Mouse (Mus musculus): Measurements from ENCODE around the gene Acp4. TPM values are rescaled to one million over a fixed set of nuclear protein-coding genes. Genes with fewer than 3 reads are reported as not detected.

Acp4 gene
- not detected in 2 replicates for polyA plus RNA-seq (2012; rRNA removed)

DNA sequence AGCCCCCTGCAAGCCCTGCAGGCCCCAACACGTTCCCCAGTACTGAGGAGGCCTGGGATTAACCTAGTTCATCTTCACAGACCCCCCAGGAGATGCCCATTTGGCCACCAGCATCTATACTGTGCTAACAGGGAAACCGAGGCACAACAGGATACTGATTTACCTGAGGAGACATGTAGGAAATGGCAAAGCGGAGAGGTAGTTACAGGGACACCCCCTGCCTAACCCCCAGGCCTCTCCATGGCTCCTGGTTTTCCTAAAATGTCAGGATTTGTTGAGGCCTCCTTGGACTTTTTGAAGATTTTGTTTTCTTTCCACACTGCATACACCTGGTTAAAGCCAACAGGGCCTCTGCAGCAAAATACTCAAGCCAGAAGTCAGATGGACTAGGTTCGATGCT is at the start of gene Acp4:
Gene Acp4 (minus strand): TSS at position 101 of the 400 bp plus-strand sequence.

DNA sequence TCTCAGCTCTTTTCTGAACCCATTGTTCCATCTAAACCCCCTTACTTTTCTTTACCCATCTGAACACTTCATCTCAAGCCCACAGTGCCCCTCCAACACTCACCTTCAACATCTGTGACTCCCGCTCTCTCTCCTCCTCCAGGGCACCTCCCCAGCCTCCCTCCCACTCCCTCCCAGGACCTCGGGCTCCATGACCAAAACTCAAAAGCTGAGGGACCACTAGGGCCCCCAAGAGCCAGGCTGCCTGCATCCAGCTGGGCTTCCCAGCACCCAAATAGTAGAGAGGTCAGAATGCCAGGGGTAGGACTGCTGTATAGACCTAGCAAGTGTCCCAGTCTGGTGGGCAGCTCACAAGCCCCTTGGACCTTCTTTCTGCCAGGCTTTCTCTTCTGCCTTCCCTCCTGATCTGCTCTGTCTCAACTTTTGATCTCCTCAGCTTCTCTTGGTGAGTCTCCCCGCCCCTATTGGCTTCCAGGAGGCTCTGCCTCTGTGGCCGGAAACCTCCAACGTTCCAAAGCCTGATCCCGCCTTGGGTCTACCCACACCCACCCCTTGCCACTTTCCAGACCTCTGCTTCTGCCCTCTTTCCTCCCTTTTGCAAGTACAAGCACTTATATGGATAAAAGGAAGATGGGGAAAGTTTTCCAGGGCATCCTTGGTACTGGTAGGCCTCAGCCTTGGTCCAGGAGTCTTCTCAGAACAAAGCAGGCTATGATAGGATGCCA is 49.5 kb upstream of the Acp4 start, which contains the start of gene Clec11a:
Gene Clec11a (minus strand): TSS at position 387 of the 725 bp plus-strand sequence.

DNA sequence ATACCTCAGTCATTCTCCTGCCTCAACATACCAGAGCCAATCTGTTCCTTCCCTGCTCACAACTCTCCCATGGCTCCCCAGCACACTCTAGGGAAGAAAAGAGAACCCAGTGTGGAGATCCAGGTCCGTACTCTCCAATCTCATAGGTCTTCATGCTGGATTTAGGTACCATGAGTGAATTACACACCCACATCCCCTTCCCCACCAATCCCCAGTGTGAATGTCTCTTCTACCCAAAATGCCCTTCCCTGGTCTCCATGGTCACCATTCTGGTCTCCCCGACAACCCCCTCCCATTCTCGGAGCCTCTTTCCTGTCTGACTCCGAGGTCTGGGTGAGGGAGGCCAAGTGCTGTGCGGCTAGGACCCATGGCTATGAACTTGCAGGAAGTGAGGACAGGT is 4.0 kb upstream of the Acp4 start, which contains the start of gene Gm15517:
Gene Gm15517 (plus strand): TSS at position 301 of the 400 bp plus-strand sequence.

DNA sequence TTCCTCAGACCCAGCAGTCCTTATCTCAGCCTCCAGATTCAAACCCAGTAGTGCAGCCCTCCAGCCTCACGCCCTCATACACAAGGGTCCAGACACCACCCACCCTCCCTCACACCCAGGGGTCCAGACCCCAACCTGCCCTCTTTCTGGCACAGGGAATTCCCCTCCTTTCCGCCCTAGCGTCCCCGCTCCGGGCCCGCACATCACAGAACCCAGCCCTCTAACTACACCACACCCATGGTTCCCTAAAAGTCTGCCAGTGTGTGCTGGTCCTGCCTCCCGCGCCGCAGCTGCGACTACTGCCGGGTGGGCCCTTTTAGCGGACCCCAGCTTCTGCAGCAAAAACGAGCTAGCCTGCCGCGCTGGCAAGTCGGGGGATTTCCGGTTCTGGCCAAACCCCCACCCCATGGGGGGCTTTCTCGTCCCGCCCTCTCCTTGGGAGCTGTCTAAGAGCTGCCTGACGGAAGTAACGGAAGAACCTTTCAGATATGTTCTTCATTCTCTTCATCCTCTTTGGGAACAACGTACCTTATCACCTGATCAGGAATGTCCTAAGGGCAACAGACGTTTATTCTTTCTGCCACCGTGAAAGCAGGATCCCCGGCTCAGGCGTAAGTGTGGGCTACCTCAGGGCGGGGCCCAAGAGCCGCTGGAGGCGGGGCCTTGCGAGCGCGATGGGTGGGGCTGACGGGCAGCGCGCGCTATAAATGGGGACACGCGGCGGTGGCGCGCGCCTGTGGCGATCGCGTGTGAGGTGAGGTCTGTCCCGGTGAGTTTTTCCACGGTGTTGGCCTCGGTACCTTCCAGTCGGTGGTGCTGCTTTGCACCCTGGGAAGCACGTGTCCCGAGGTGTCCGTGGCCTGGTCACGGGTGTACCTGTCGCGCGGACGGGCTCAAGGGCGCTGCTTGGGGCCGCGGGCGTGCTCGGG is 10.9 kb downstream of the Acp4 start, which contains the start of the genes 1700028J19Rik and 2410002F23Rik:
Gene 1700028J19Rik (minus strand): TSS at position 641 of the 929 bp plus-strand sequence.
Gene 2410002F23Rik (plus strand): TSS at position 668 of the 929 bp plus-strand sequence.

GRCm38 (mm10) chr7:44235909-44236308 is 21.3 kb downstream of the Acp4 start, which contains the start of gene Gm36864:
TSS of gene Gm36864 (plus strand) at chr7:44236177.

GRCm38 (mm10) chr7:44225076-44225475 is 32.1 kb downstream of the Acp4 start, which contains the start of gene Klk1:
TSS of gene Klk1 (plus strand) at chr7:44225360.

DNA sequence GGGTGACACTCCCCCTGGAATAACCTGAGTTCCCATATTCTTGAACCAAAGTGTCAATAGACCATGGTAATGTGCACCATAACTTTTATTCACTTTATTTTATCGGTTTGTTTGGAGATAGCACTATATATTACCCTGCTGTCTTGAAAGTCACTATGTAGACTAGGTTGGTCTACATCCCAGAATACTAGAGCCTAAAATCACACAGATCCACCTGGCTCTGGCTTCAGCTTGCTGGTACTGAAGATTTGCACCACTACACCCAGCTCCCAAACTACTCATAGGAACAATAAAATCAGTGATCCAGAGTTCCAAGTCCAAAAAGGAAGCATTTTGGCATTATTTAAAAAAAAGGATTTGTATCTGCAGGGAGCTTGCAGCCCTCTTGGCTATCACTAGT is 41.5 kb downstream of the Acp4 start, which contains the start of gene Klk1b5:
Gene Klk1b5 (plus strand): TSS at position 301 of the 400 bp plus-strand sequence.

GRCm38 (mm10) chr7:44207135-44207534 is 50.0 kb downstream of the Acp4 start, which contains the start of gene Klk1b4:
TSS of gene Klk1b4 (plus strand) at chr7:44207435.

Other genes starting within 250 kb of the Acp4 start
- 0.30 and 0.31 TPM in 2 replicates for gene Klk1b26, start 245.2 kb downstream of the Acp4 start, polyA plus RNA-seq (2012; rRNA removed)
- gene Klk1b27, start 205.1 kb downstream of the Acp4 start, polyA plus RNA-seq (2012; rRNA removed), result not detected in 2 replicates
- not detected in 2 replicates for gene Klk1b21, start 155.1 kb downstream of the Acp4 start, polyA plus RNA-seq (2012; rRNA removed)
- 0.38 TPM in 1 of 2 replicates, not detected in the other for gene Klk1b22, start 144.7 kb downstream of the Acp4 start, polyA plus RNA-seq (2012; rRNA removed)
- not detected in 2 replicates for gene Klk1b16, start 120.6 kb downstream of the Acp4 start, polyA plus RNA-seq (2012; rRNA removed)
- 0.19 TPM in 1 of 2 replicates, not detected in the other for gene Klk1b24, start 69.1 kb downstream of the Acp4 start, polyA plus RNA-seq (2012; rRNA removed)
- not detected in 2 replicates for gene Klk1b3, start 59.2 kb downstream of the Acp4 start, polyA plus RNA-seq (2012; rRNA removed)
- not detected in 2 replicates for gene Klk1b4, start 49.9 kb downstream of the Acp4 start, polyA plus RNA-seq (2012; rRNA removed)
- gene Klk1b5, start 41.4 kb downstream of the Acp4 start, polyA plus RNA-seq (2012; rRNA removed), result not detected in 2 replicates
- gene Klk1, start 32.0 kb downstream of the Acp4 start, polyA plus RNA-seq (2012; rRNA removed), result 21.8 and 58.4 TPM in 2 replicates
- gene Gm36864, start 21.2 kb downstream of the Acp4 start, polyA plus RNA-seq (2012; rRNA removed), result 0.05 TPM in 1 of 2 replicates, not detected in the other
- gene 1700028J19Rik, start 10.7 kb downstream of the Acp4 start, polyA plus RNA-seq (2012; rRNA removed), result 1.4 and 2.2 TPM in 2 replicates
- gene 2410002F23Rik, start 10.7 kb downstream of the Acp4 start, polyA plus RNA-seq (2012; rRNA removed), result 41.0 and 51.0 TPM in 2 replicates
- gene Gm15517, start 4.1 kb upstream of the Acp4 start, polyA plus RNA-seq (2012; rRNA removed), result not detected in 2 replicates
- 5.9 and 7.3 TPM in 2 replicates for gene Clec11a, start 49.5 kb upstream of the Acp4 start, polyA plus RNA-seq (2012; rRNA removed)
- 1.1 and 1.5 TPM in 2 replicates for gene Shank1, start 52.9 kb upstream of the Acp4 start, polyA plus RNA-seq (2012; rRNA removed)
- gene Syt3, start 126.7 kb upstream of the Acp4 start, polyA plus RNA-seq (2012; rRNA removed), result 4.4 and 6.3 TPM in 2 replicates
- 0.44 and 2.1 TPM in 2 replicates for gene 1700008O03Rik, start 128.4 kb upstream of the Acp4 start, polyA plus RNA-seq (2012; rRNA removed)
- 1.5 and 2.3 TPM in 2 replicates for gene Lrrc4b, start 171.6 kb upstream of the Acp4 start, polyA plus RNA-seq (2012; rRNA removed)
- gene Aspdh, start 208.0 kb upstream of the Acp4 start, polyA plus RNA-seq (2012; rRNA removed), result 0.06 and 0.37 TPM in 2 replicates
- gene Josd2, start 210.6 kb upstream of the Acp4 start, polyA plus RNA-seq (2012; rRNA removed), result 68.6 and 84.3 TPM in 2 replicates
- 186 and 215 TPM in 2 replicates for gene Emc10, start 239.2 kb upstream of the Acp4 start, polyA plus RNA-seq (2012; rRNA removed)
- gene Fam71e1, start 239.2 kb upstream of the Acp4 start, polyA plus RNA-seq (2012; rRNA removed), result 3.2 and 6.5 TPM in 2 replicates